Mouse (Mus musculus) embryonic facial prominence, embryonic 10.5 days (tissue): ENCODE results near the gene Serpinc1. TPM values are rescaled to one million over a fixed set of nuclear protein-coding genes. Genes with fewer than 3 reads are reported as not detected.

ENCODE experiments used
- DNase-seq: peaks from one replicate; pipeline ENCODE4 v3.0.0-alpha.2; 2017; ENCODE audit warnings: low spot score
- H3K27ac ChIP-seq: fragments of 300-500 bp; sonication (generic); replicated peaks from 2 replicates; pipeline ENCODE4 v1.5.1; 2016; ENCODE audit warnings: mild to moderate bottlenecking
- H3K27me3 ChIP-seq: fragments of 300-500 bp; sonication (generic); replicated peaks from 2 replicates; pipeline ENCODE4 v1.6.1; 2016; ENCODE audit warnings: low read depth, mild to moderate bottlenecking; ENCODE audit not compliant: poor library complexity, severe bottlenecking
- H3K36me3 ChIP-seq: fragments of 300-500 bp; sonication (generic); replicated peaks from 2 replicates; pipeline ENCODE4 v1.6.1; 2016; ENCODE audit warnings: mild to moderate bottlenecking, moderate library complexity
- H3K4me1 ChIP-seq: fragments of 300-500 bp; sonication (generic); 2 replicates; pipeline ENCODE4 v1.6.1; 2016
- H3K4me3 ChIP-seq: fragments of 300-500 bp; sonication (generic); 2 replicates; pipeline ENCODE4 v1.5.1; 2016; ENCODE audit warnings: mild to moderate bottlenecking, moderate library complexity
- H3K9me3 ChIP-seq: fragments of 300-500 bp; sonication (generic); 2 replicates; pipeline ENCODE4 v1.6.1; 2016; ENCODE audit warnings: mild to moderate bottlenecking
- WGBS: fragments of 180-500 bp; shearing (Covaris S2); methylation state at CpG from one replicate; pipeline ENCODE4 v1.1.7; 2016; 5-methylcytosine and 5-hydroxymethylcytosine counted together
- polyA plus RNA-seq: library from polyadenylated mRNA; unstranded; fragments of >200 nt; fragmentation: Nextera tagmentation; extraction: Ambion mirVana; gene quantifications from 2 replicates; pipeline ENCODE4 v1.2.1, GENCODE M21; 2016

Gene Serpinc1
- polyA plus RNA-seq, 1 experiment from 2014 or later: 2.5 TPM

- WGBS: 5% methylated on average over 3 of the region's 3 CpGs
- Histone ChIP-seq H3K4me3 (peak overlapping the region; percentile 6; the same call in 1 of the 2 replicates), H3K36me3 (peaks cover 72% of the 10 kb centered on the region), H3K27ac (no peak overlapping the region), H3K9me3 (no peaks in the 10 kb centered on the region), H3K27me3 (no peaks in the 10 kb centered on the region), H3K4me1 (peaks cover 6% of the 10 kb centered on the region)
- peak; percentile 37 for DNase-seq
These were observed 60.8 kb downstream of the Serpinc1 start for GRCm38 (mm10) chr1:161038968-161039721.

GRCm38 (mm10) chr1:161039741-161040425 is 61.5 kb downstream of the Serpinc1 start:
- 0 out of 2 replicates have a peak overlapping the region, but pooled peaks have one; percentile 2 for H3K4me3 ChIP-seq
- peak overlapping the region; percentile 59 for H3K27ac ChIP-seq
- H3K4me1 ChIP-seq: peaks cover 6% of the 10 kb centered on the region; the same call in 1 of the 2 replicates
- peak; percentile 58 for DNase-seq
- H3K36me3 ChIP-seq: peaks cover 79% of the 10 kb centered on the region
- H3K27me3 ChIP-seq: no peaks in the 10 kb centered on the region
- WGBS: 17% methylated on average over 3 of the region's 3 CpGs
- H3K9me3 ChIP-seq: no peaks in the 10 kb centered on the region

GRCm38 (mm10) chr1:161040426-161040770 is 62.0 kb downstream of the Serpinc1 start:
- H3K36me3 ChIP-seq: peaks cover 83% of the 10 kb centered on the region
- 70% methylated on average over 1 of the region's 1 CpGs for WGBS
- no peaks in the 10 kb centered on the region for H3K27me3 ChIP-seq
- H3K4me3 ChIP-seq: no peak overlapping the region
- no peaks in the 10 kb centered on the region for H3K9me3 ChIP-seq
- peaks cover 6% of the 10 kb centered on the region; the same call in 1 of the 2 replicates for H3K4me1 ChIP-seq
- H3K27ac ChIP-seq: no peak overlapping the region
- no peak for DNase-seq

GRCm38 (mm10) chr1:161040855-161041254 is 62.5 kb downstream of the Serpinc1 start:
- Histone ChIP-seq H3K27me3 (no peaks in the 10 kb centered on the region), H3K4me3 (no peak overlapping the region), H3K9me3 (no peaks in the 10 kb centered on the region), H3K36me3 (peaks cover 83% of the 10 kb centered on the region), H3K4me1 (peaks cover 6% of the 10 kb centered on the region; the same call in 1 of the 2 replicates), H3K27ac (no peak overlapping the region)
- no peak for DNase-seq

GRCm38 (mm10) chr1:161041261-161042020 is 63.1 kb downstream of the Serpinc1 start:
- no peaks in the 10 kb centered on the region for H3K9me3 ChIP-seq
- H3K27me3 ChIP-seq: no peaks in the 10 kb centered on the region
- no peak overlapping the region for H3K4me3 ChIP-seq
- DNase-seq: no peak
- H3K36me3 ChIP-seq: peaks cover 83% of the 10 kb centered on the region
- peaks cover 6% of the 10 kb centered on the region; the same call in 1 of the 2 replicates for H3K4me1 ChIP-seq
- 90% methylated on average over 7 of the region's 7 CpGs for WGBS
- H3K27ac ChIP-seq: no peak overlapping the region

GRCm38 (mm10) chr1:161046972-161047371 is 68.6 kb downstream of the Serpinc1 start:
- H3K27ac ChIP-seq: no peak overlapping the region
- 87% methylated on average over 3 of the region's 3 CpGs for WGBS

More at GRCm38 (mm10) chr1:161046972-161047371, 68.6 kb downstream of the Serpinc1 start:
- no peaks in the 10 kb centered on the region for H3K27me3 ChIP-seq
- no peaks in the 10 kb centered on the region for H3K4me1 ChIP-seq
- H3K9me3 ChIP-seq: no peaks in the 10 kb centered on the region
- H3K36me3 ChIP-seq: peaks cover 97% of the 10 kb centered on the region
- no peak for DNase-seq
- no peak overlapping the region for H3K4me3 ChIP-seq

Other genes starting within 250 kb of the Serpinc1 start
- gene Rabgap1l, start 185.4 kb upstream of the Serpinc1 start, polyA plus RNA-seq: 10.5 and 11.2 TPM in 2 replicates
- gene Rc3h1, start 72.2 kb upstream of the Serpinc1 start, polyA plus RNA-seq: 8.9 and 9.2 TPM in 2 replicates
- gene Zbtb37, start 56.3 kb downstream of the Serpinc1 start, polyA plus RNA-seq: 5.7 TPM in 2 replicates
- 59.0 and 68.3 TPM in 2 replicates for gene Dars2, start 92.1 kb downstream of the Serpinc1 start, polyA plus RNA-seq
- 36.2 and 40.7 TPM in 2 replicates for gene Cenpl, start 92.1 kb downstream of the Serpinc1 start, polyA plus RNA-seq
- gene Klhl20, start 152.9 kb downstream of the Serpinc1 start, polyA plus RNA-seq: 16.4 and 16.7 TPM in 2 replicates
- 5.1 and 5.6 TPM in 2 replicates for gene Ankrd45, start 164.1 kb downstream of the Serpinc1 start, polyA plus RNA-seq
- 0.21 and 0.38 TPM in 2 replicates for gene Tex50, start 180.7 kb downstream of the Serpinc1 start, polyA plus RNA-seq